Mouse (Mus musculus) ES-CJ7 (cell line): ENCODE results near the gene Cog5.

Experiments
- DNase-seq: peaks from one replicate; pipeline ENCODE4 v3.0.0; 2011; ENCODE audit warnings: low read depth, low spot score

The Cog5 gene

DNA sequence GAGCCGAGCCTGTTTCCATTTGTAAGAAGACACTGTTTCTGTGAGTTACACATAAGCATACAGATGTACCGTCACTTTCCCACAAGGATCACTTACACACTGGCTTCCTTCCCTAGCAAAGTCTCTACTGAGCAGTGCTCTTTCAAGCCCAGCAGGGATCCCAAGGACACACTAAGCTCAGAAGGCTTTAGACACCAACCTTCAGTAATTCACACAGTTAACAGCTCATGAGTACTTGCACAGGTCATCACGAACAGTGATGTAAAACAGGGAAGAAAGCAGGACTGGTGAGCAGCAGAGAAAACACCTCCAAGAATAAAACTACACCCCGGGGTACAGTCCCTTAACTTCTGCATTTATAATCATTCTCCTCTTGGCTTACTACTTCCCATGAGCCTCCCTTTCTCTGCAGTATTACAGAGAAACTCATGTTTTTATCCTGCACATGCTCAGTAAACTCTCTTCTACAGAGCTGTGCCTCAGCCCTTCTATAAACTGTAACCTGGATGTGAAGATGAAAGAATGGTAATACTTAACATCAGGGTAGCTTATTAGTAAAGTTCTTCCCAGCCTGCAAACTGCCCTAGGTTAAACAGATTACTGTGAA lies 283.8 kb downstream of the Cog5 start:
- DNase-seq, result peak; percentile 58

GRCm38 (mm10) chr12:31939026-31939425 lies 284.4 kb downstream of the Cog5 start:
- DNase-seq, result no peak

GRCm38 (mm10) chr12:31943020-31943654 lies 288.5 kb downstream of the Cog5 start:
- DNase-seq, result no peak

DNA sequence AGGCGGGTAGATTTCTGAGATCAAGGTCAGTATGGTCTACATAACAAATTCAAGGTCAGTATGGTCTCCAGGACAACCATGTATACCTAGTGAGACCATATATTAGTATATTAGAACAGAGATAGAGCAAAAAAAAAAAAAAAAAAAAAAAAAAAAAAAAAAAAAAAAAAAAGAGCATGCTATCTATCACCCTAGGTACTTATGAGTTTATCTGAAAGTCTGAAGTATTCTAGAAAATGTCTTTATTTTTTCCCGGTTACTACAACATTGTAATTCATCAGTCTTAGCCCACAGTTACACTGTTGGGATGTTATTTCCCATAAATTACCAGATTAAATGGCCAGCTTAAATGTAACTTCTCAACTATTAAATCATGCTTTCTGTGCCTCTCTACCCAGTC lies 289.7 kb downstream of the Cog5 start:
- no peak for DNase-seq

- DNase-seq, result peak; percentile 71
These were observed 292.8 kb downstream of the Cog5 start for GRCm38 (mm10) chr12:31947476-31947875.

DNA sequence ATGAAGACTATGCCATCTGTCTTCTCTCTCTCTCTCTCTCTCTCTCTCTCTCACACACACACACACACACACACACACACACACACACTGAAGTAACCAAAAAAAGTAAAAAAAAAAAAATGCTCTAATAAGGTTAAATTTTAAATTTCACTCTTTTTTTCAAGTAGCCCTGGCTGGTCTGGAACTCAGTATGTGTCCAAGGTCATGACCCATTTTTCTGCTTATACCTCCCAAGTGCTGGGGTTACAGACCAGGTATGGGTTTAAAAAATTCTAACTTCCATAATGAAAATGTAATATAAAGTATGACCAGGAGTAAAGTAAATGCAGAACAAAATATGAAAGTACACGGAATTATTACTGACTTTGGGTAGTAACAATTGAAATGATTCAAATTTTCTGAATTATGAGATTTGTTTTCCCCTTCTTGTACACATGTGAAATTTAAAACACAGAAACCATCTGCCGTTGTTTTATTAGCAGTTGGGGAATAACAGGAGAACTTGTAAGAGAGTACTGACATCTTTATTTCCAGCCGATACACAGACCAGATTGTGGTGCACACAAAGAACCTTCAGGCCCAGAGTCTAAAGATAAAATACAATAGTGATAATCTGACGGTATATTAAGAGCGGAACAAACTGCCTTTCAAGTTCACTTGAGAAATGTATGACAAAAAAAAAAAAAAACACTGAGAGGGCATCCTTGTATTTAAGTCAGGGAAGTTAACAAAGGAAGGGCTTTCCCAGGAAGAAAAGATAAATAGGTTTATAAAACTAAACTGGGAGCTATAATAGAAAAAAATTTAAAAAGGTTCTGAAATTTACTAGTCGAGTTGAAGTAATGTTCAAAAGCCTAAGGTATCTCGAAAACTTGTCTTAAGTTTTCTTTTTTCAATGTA lies 293.7 kb downstream of the Cog5 start:
- no peak for DNase-seq

DNA sequence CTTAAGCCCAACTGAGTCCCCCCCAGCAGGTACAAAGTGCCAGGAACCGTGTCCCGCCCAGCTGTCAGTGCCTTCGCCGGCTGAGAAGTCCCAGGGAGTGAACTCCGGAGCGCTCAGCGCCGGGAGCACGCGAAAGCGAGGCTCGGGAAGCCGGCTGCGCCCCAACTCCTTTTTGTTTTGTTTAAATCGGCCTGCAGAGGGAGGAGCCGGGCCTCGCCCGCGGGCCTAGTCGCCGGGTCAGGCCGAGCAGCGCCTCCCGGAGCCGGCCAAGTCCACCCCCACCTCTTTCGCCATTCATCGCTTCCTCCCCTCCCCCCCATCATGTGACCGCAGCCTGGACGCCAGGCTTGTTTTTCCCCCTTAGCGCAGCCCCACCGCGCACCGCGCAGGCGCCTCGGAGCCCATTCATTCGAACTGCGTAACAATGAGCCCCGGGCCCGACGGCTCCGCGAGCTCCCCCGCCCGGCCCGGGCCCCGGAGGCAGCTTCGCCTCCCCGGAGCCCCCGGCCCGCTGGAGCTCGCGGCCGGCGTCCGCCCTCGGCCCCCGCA lies 294.6 kb downstream of the Cog5 start:
- peak; percentile 94 for DNase-seq

- peak; percentile 100 for DNase-seq
These were observed 295.3 kb downstream of the Cog5 start, which contains the start of gene Hbp1 for GRCm38 (mm10) chr12:31949759-31950658. Hbp1 (minus strand) TSS chr12:31950535.

DNA sequence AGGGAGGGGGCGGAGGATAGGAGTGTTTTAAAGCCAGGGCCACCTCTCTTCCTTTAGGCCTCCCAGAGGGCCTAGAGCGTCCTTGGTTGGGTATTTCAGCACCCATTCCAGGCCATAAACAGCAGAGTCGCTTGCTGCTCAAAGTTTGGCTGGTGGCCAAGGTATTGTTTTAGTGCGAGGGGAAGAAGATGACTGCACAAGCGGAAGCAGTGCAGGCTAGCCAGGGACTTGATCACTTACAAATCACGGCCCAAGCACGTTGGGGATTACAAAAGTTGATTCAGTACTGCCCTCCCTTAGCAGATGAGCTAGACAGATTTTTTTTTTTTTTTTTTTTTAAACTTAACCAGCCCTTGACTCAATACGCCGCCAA lies 296.0 kb downstream of the Cog5 start:
- no peak for DNase-seq

DNA sequence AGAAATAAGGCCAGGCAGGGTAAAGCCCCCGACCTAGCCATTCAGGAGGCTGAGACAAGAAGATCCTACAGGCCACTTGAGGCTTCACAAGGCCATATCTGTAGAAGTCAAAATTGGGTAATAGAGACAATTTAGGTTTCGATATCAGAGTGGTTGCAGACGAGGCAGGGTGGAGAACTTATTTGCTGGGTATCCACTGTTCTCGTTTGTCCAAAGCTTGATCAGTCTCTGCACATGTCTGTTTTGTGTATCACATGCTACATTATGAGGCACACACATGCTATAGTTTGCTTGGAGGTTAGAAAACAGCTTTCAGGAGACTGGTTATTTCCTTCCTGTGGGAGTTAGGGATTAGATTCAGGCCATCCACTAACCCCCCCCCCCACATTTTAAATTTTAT lies 301.2 kb downstream of the Cog5 start:
- no peak for DNase-seq

DNA sequence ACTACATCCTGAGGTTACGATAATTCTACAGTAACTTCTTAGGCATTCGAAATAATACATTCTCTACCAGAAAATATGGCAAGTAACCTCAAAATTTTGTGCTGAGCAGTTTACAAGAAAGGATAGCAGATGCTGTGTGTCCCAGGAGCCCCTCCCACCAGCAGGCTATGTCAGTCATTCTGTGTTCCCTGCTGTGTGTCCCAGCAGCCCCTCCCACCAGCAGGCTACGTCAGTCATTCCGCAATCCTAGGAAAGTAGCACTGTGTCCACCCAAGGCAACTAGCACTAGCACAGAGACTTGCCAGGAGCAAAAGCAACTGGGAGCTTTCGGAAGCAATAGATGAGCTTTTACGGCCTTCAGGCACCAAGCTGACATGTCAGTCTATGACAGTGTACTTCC lies 309.4 kb downstream of the Cog5 start:
- DNase-seq, result peak; percentile 13

DNA sequence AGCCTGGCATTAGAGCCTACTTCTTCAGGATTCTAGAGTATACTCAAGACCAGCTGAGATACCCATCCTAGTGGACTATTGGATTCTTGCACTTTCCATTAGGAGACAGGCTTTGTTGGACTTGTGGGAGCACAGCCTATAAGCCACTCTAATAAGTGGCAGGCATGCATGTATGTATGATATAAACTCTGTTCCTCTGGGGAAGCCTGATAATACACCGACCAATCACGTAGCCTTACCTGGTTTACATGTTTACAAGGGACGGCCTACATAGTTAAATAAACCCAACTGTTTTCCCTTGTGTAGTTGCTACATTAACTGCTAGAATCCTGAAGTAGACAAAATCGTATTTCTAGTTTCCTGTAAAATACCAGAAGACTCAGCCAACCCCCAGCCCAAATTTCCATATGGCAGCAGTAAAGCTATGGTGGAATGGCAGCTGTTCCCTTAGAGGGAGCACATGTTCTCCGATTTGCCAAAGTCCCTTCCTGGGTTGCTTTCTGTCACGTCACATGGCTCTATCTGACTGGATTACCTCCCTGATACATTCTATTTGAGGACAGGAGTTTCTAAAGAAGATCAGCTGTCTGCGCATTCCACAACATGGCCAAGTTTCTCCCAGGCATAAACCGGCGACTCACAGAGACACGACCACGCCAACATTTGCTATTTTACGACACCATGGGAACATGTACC lies 311.0 kb downstream of the Cog5 start:
- no peak for DNase-seq

DNA sequence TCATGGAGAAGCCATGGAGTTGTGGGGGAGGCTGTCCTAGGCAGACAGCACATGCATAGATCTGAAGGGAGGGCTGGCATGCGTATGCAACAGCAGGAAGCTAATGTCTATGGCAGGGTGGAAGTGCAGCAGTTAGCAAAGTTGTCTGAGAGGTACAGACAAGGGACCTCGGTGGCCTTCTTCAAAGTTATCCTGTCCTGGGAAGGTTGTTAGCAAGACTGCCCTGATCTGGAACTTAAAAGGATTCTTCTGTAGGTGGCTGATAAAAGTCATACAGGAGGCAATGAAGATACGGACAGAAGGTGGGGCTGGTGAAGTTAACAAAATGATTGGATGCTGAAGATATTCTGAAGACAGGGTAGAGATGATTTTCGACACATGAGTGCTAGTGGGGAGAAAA lies 311.7 kb downstream of the Cog5 start:
- DNase-seq, result no peak

GRCm38 (mm10) chr12:31967536-31967935 lies 312.9 kb downstream of the Cog5 start:
- peak; percentile 49 for DNase-seq

- DNase-seq, result no peak
These were observed 314.4 kb downstream of the Cog5 start for GRCm38 (mm10) chr12:31969111-31969510.

DNA sequence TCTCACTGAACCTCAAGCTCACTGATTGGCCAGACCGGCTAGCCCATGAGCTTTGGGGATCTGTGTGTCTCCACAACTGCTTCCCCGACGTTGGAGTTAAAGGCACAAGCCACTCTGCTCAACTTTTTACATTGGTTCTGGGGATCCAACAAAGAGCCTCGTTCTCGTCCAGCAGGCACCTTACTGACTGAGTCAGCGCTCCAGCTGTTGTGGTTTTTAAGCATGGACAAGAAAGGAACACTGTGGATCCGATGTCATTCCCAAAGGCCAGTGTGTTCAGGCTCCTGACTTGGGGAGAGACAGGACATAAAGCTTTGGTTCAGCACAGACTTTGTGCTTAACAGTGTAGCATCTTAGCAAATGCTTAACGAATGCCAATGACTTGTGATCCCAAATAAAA lies 316.9 kb downstream of the Cog5 start:
- no peak for DNase-seq

DNA sequence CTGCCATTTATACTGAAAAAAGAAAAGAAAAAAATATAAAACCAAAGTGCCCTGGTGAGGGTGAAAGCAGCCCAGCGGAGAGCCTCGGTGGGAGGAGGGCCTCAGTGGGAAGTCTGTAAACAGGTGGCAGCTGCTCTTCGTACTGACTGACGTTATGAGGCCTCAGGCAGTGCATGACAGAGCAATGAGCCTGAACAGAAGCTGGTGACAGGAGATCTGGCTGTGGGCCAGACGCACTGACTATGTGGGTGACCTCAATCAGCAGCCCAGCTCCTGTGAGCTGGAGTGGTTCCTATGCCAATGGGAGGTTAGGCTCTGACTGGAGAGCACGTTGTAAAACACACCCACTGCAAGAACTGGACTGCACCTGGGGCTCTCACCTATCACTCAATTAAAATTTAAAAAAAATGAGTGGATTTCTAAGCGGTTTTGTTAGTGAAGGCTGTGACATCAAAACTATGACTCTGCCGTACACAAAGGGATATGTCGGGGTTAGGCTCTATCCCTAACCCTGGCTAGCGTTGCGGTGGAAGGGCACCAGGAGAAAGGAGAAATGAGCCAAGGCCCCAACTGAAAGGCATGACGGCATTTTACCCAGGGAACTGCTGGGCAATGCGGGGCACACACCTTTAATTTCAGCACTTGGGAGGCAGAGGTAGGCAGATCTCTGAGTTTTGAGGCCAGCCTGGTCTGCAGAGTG lies 319.0 kb downstream of the Cog5 start:
- no peak for DNase-seq

GRCm38 (mm10) chr12:31976544-31976943 lies 321.9 kb downstream of the Cog5 start:
- peak; percentile 19 for DNase-seq

DNA sequence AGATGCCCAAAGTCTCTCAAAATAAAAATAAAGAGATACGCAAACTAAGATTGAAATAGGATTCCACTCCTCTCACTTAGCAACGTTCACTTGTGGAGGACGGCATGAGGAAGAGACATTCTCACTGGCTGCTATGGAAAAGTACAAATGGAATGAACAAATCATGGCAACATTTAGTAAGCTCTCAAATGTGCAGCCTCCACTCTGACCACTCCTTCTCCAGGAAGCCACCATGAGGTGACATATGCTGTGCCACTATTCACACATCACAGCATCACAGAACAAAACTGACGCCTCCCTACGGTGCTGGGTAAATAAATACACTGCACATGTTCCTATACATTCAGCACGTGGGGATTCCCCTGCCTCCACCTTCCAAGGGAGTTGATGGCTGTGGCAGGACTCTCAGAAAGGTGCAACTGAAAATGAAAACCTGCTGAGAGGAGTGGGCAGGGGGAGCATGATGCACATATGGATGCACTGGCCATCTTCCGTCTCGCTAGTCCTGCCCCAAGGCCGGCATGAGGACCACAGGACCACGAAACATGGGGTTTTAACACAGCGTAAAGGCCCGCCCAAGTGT lies 323.0 kb downstream of the Cog5 start:
- no peak for DNase-seq

DNA sequence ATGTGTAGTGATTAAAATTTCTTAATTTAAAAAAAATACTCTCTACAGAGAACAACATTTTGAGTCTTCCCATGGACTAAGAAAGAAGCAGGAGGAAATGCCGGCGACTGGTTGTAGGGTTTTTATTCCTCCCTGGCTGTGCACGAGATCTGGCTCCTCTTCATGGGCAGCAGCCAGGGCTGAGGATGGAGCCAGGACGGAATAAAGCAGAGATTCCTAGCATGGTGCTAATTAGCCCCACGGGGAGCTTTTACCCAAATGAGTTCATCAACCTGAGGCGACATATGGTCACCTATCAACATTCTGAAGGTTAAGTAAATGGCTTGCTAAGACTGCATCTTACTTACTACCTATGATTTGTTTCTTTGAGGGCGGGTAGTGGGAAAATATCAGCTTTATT lies 328.6 kb downstream of the Cog5 start:
- DNase-seq, result no peak
